Mouse (Mus musculus): ENCODE results near the gene Chil3.

GRCm38 (mm10) chr3:106154413-106154812, 13.0 kb downstream of the Chil3 start:
- TF ChIP-seq POLR2A (IDR thresholded peaks at IDR 0.05; ENCODE audit: low read depth, low read length) (no peak), CTCF (IDR thresholded peaks at IDR 0.05; ENCODE audit: extremely low read depth, insufficient read length, insufficient replicate concordance, low read depth, low read length) (no peak)
